Mouse (Mus musculus) hindbrain, embryonic 11.5 days (tissue): Measurements from ENCODE around the gene Nacc2. TPM values are rescaled to one million over a fixed set of nuclear protein-coding genes. Genes with fewer than 3 reads are reported as not detected.
A peak's percentile ranks its signal among the peaks of the same experiment; 100 is the strongest.

Experiments
- ATAC-seq: fragments of 200-750 bp; cut with Nextera tagmentation; 2 replicates; pipeline ENCODE4 v1.8.0; 2017; ENCODE audit warnings: mild to moderate bottlenecking, moderate TSS enrichment, moderate library complexity; ENCODE audit not compliant: low FRiP score
- DNase-seq: peaks from one replicate; pipeline ENCODE4 v3.0.0-alpha.2; 2015; ENCODE audit warnings: low spot score
- H3K27ac ChIP-seq: fragments of 300-500 bp; sonication (generic); 2 replicates; pipeline ENCODE4 v1.5.1; 2014; ENCODE audit warnings: mild to moderate bottlenecking, low read depth, low read length
- H3K27me3 ChIP-seq: fragments of 300-500 bp; sonication (generic); 2 replicates; pipeline ENCODE4 v1.6.1; 2014; ENCODE audit warnings: mild to moderate bottlenecking, low read length, moderate library complexity, mixed read lengths; ENCODE audit not compliant: control insufficient read depth, insufficient read depth
- H3K36me3 ChIP-seq: fragments of 300-500 bp; sonication (generic); 2 replicates; pipeline ENCODE4 v1.6.1; 2014; ENCODE audit warnings: mild to moderate bottlenecking, low read length, moderate library complexity, mixed read lengths; ENCODE audit not compliant: control insufficient read depth, insufficient read depth
- H3K4me1 ChIP-seq: fragments of 300-500 bp; sonication (generic); replicated peaks from 2 replicates; pipeline ENCODE4 v1.6.1; 2014; ENCODE audit warnings: low read length, mixed read lengths; ENCODE audit not compliant: control insufficient read depth, insufficient read depth
- H3K4me2 ChIP-seq: fragments of 300-500 bp; sonication (generic); replicated peaks from 2 replicates; pipeline ENCODE4 v1.6.1; 2014; ENCODE audit warnings: mild to moderate bottlenecking, low read depth, low read length
- H3K4me3 ChIP-seq: fragments of 300-500 bp; sonication (generic); 2 replicates; pipeline ENCODE4 v1.5.1; 2014; ENCODE audit warnings: low read depth, low read length
- H3K9ac ChIP-seq: fragments of 300-500 bp; sonication (generic); 2 replicates; pipeline ENCODE4 v1.6.1; 2014; ENCODE audit warnings: low read depth, low read length
- H3K9me3 ChIP-seq: fragments of 300-500 bp; sonication (generic); 2 replicates; pipeline ENCODE4 v1.6.1; 2016; ENCODE audit warnings: low read length; ENCODE audit not compliant: control insufficient read depth
- WGBS: fragments of 180-500 bp; shearing (Covaris S2); extraction: QIAGEN DNeasy Blood & Tissue Kit; methylation state at CpG from one replicate; pipeline ENCODE4 v1.1.7; 2014; 5-methylcytosine and 5-hydroxymethylcytosine counted together
- polyA plus RNA-seq: library from polyadenylated mRNA; unstranded; fragments of >200 nt; fragmentation: Nextera tagmentation; extraction: Ambion mirVana; gene quantifications from 2 replicates; pipeline ENCODE4 v1.2.1, GENCODE M21; 2014

Gene Nacc2
- polyA plus RNA-seq, 1 experiment from 2014 or later = 5.7 TPM

DNA sequence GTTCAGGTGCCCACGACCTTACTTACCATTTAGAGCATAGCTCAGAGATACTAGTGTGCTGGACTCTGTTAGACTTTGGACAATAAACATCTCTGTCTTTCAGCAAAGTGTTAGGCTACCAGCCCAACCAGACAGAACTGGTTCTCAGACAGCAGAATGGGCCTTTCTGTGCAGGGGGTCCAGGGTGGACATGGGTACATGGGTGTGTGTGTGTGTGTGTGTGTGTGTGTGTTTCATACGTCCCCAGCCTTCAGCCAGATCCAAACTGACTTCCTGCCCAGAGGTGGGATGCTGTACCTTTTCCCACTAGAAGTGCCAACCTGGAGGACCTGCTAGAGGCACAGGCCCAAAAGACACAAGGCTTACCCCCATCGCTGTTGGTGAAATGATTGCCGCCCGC is 23.8 kb downstream of the Nacc2 start:
- H3K4me2 ChIP-seq = no peak overlapping the region
- no peak overlapping the region for H3K27ac ChIP-seq
- no peaks in the 10 kb centered on the region for H3K27me3 ChIP-seq
- no peaks in the 10 kb centered on the region for H3K36me3 ChIP-seq
- no peak overlapping the region for H3K9ac ChIP-seq
- H3K9me3 ChIP-seq = no peaks in the 10 kb centered on the region
- DNase-seq (no peak), ATAC-seq (no peak)
- WGBS = 86% methylated on average over 5 of the region's 5 CpGs
- no peak overlapping the region for H3K4me3 ChIP-seq
- H3K4me1 ChIP-seq = no peaks in the 10 kb centered on the region

DNA sequence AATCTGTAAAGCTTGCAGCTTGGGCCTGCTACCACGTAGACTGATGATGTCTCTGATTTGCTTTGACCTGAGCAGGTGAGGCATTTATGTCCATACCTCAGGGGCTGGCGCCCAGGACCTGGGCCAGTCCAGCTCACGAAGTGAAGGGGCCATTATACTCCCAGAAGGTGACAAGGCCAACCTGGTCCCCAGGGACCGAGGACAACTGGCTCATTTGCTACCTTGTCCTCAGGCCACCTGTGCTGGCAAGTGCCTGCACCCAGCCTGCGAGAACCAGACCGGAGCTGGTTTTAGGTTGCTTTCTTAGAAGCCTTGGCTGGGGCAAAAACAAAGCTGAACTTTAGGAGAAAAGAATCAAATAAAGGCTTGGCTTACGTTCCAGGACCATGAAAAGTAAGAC is 29.1 kb downstream of the Nacc2 start:
- ATAC-seq (no peak), DNase-seq (no peak)
- 86% methylated on average over 7 of the region's 7 CpGs for WGBS
- Histone ChIP-seq H3K36me3 (no peaks in the 10 kb centered on the region), H3K9ac (no peak overlapping the region), H3K27ac (no peak overlapping the region), H3K27me3 (0 out of 2 replicates have a peak, but pooled peaks cover 2% of the 10 kb centered on the region), H3K4me1 (peaks cover 5% of the 10 kb centered on the region; the same call in 1 of the 2 replicates), H3K4me3 (no peak overlapping the region), H3K9me3 (no peaks in the 10 kb centered on the region), H3K4me2 (no peak overlapping the region)

DNA sequence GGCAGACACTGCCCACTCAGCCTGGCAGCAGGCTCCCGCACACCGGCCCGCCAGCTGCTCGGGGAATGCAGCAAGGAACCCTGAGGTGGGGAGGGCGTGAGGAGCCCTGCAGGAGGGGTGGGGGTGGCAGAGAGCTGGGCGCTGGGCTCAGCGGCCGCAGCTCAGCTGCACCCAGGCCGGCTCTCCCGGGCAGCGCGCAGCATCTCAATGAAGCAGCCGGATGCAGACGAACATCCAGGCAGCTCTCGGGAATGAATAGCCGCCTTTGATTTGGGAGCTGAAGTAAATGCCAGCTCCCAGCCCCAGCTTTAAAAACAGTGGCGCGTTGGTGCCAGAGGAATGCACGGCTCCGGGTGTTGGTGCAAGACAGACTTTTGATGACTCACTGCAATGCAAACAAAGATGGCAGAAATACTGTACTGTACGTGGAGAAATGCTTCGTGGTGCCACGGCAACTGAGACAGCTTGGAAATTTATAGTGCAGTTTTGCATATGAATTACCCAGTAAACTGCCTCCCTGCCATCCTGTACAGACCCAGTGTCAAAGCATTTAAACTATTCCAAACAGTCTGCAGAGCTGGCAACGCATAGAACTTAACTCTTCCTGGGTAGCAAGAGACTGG is 31.1 kb downstream of the Nacc2 start:
- peak overlapping the region; percentile 92 for H3K9ac ChIP-seq
- H3K4me1 ChIP-seq = peaks cover 5% of the 10 kb centered on the region; the same call in 1 of the 2 replicates
- WGBS = 1% methylated on average over 24 of the region's 24 CpGs
- no peaks in the 10 kb centered on the region for H3K36me3 ChIP-seq
- H3K4me2 ChIP-seq = peak overlapping the region; percentile 97
- no peaks in the 10 kb centered on the region for H3K9me3 ChIP-seq
- peak overlapping the region; percentile 58 for H3K27ac ChIP-seq
- 0 out of 2 replicates have a peak, but pooled peaks cover 2% of the 10 kb centered on the region for H3K27me3 ChIP-seq
- peak overlapping the region; percentile 73 for H3K4me3 ChIP-seq
- DNase-seq = peak; percentile 71
- ATAC-seq = peak; percentile 74

DNA sequence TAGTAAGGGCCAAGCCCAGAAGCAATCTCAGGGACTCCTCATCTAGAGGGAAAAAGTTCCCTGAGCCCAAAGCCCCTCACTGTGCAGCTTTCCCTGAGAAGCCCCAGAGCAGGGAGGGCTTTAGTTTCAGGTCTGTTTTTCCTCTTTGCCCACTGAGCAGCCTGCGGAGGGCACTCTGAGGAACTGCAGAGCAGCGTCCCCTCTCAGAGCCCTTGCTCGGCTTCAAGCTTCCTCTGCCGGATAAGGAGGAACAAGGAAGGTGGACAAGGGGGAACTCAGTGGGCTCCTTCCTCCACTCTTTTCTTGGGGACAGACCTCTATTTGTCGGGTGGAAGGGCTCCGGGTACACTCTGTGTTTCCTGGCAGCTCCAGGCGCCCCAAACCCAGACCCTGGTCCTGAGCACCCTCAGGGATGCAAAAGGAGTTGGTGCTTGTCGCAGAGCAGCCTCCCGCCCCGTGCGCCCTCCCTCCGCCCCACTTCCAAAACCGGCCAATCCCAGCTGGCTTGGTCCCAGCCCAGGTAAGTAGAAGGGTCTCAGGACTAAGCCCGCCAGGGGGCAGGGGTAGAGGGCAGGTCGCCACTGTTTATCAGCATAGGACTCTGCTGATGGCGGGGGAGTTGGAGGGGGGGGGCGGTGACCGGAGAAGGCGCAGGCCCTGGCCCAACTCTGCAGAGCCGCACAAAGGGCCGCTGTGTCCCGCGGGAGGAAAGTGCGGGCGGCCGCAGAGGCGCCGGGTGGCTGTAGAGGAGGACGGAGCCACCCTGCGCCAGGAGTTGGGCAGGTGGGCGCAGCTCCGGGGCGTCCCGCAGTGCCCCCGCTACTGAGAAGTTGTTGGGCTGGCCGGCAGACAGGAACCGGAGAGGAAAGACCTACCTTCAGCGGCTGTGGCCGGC is 31.9 kb downstream of the Nacc2 start:
- WGBS = under 1% methylated on average over 37 of the region's 39 CpGs
- Histone ChIP-seq H3K4me3 (peak overlapping the region; percentile 73), H3K4me1 (peaks cover 5% of the 10 kb centered on the region; the same call in 1 of the 2 replicates), H3K27ac (peak overlapping the region; percentile 58), H3K9ac (peak overlapping the region; percentile 92), H3K36me3 (no peaks in the 10 kb centered on the region), H3K4me2 (peak overlapping the region; percentile 97), H3K27me3 (0 out of 2 replicates have a peak, but pooled peaks cover 2% of the 10 kb centered on the region), H3K9me3 (no peaks in the 10 kb centered on the region)
- DNase-seq (no peak), ATAC-seq (peak; percentile 71)

DNA sequence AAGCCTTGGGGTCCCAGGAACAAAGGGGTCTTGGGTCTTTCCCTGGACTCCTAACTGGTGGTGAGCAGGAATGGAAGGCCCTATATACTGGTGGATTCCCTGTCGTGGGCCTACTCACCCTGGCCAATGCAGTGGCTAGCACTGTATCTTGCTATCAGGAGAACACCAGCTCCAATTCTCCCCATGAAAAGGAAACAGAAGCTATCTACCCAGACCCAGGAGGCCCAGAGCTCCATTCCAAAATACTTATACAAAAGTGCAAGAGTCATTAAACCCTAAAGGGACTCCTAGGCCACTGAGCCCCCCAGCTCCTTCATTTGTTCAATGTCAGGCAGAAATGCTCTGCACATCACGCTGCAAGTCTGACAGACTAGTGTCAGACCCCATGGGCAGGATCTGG is 34.0 kb downstream of the Nacc2 start:
- no peaks in the 10 kb centered on the region for H3K9me3 ChIP-seq
- H3K4me2 ChIP-seq = no peak overlapping the region
- no peak overlapping the region for H3K9ac ChIP-seq
- DNase-seq = no peak
- no peak for ATAC-seq
- H3K27me3 ChIP-seq = 0 out of 2 replicates have a peak, but pooled peaks cover 2% of the 10 kb centered on the region
- no peaks in the 10 kb centered on the region for H3K36me3 ChIP-seq
- WGBS = 95% methylated on average over 2 of the region's 2 CpGs
- peaks cover 5% of the 10 kb centered on the region; the same call in 1 of the 2 replicates for H3K4me1 ChIP-seq
- H3K4me3 ChIP-seq = no peak overlapping the region
- H3K27ac ChIP-seq = no peak overlapping the region

DNA sequence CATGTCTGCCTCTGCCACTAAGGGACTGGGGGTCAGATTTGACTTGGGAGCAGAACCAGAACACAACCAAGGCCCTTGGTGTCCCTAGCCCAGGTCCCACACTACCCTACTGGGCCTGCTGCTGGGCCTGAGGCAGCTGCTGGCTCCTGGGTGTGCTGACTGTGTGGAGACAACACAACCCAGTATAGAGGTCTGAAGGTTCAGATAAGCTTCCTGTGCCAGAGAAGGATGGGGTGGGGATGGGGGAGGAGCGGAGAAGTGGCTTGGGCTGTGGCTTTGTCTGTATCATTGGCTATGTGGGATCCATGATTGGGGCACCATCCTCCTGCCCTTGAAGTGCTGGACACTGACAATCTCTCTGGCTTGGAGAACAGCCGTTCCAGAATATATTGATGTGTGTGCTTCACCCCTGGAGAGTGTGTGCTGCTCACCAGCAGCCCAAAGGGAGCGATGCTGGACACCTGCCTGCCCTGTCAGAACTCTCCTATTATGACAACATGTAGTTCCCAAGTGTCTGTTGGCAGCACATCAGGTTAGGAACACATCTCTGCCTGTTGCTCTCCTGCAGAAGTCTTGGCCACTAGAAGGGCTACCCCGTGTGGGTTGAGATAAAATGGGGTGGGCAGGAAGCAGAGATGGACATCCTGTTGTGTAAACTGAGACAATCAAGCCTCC is 36.0 kb downstream of the Nacc2 start:
- no peak for ATAC-seq
- H3K27me3 ChIP-seq = 0 out of 2 replicates have a peak, but pooled peaks cover 2% of the 10 kb centered on the region
- DNase-seq = no peak
- no peaks in the 10 kb centered on the region for H3K9me3 ChIP-seq
- H3K9ac ChIP-seq = no peak overlapping the region
- no peaks in the 10 kb centered on the region for H3K36me3 ChIP-seq
- H3K27ac ChIP-seq = no peak overlapping the region
- peaks cover 5% of the 10 kb centered on the region; the same call in 1 of the 2 replicates for H3K4me1 ChIP-seq
- H3K4me2 ChIP-seq = no peak overlapping the region
- 85% methylated on average over 4 of the region's 4 CpGs for WGBS
- no peak overlapping the region for H3K4me3 ChIP-seq

DNA sequence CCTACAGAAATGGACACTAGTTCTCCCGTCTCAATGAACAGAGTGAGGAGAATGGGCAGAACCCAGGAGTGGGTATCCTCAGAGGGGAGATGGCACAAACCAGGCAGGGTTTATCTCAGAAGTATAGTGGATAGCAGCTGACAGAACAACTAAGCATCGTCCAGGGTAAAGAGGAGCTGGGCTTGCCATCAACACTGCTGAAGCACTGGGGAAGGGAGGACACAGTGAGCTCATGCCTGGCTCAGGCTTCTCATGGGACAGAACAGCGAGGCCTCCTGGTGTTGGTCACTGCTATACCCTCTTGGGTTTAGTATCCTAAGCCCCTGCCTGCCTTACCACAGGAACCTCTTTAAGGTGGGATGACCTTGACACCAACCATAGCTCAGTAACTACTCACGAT is 36.5 kb downstream of the Nacc2 start:
- Histone ChIP-seq H3K9me3 (no peaks in the 10 kb centered on the region), H3K27ac (no peak overlapping the region), H3K4me2 (no peak overlapping the region)

DNA sequence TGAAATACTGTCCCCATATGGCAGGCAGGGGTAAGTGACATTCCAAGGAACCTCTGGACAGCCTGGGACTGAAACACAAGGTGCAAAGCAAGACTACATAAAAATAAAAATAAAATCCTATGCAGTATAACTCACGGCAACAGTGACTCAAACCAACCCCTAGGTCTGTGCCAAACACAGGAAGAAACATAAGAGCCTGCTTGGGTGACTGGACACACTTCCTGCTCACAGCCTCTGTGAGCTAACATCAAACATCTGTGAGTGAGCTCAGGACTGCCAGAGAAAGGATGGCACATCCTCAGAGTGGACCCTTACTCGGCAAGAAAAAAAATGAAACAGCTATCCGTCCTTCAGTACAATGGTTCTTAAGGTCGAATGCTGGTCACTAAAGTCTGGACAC is 40.1 kb downstream of the Nacc2 start:
- H3K4me2 ChIP-seq = no peak overlapping the region
- H3K27me3 ChIP-seq = no peaks in the 10 kb centered on the region
- ATAC-seq (no peak), DNase-seq (no peak)
- no peak overlapping the region for H3K4me3 ChIP-seq
- WGBS = 76% methylated on average over 4 of the region's 4 CpGs
- no peaks in the 10 kb centered on the region for H3K4me1 ChIP-seq
- H3K27ac ChIP-seq = no peak overlapping the region
- no peaks in the 10 kb centered on the region for H3K36me3 ChIP-seq
- no peaks in the 10 kb centered on the region for H3K9me3 ChIP-seq
- H3K9ac ChIP-seq = no peak overlapping the region

More for the DNA sequence above, 36.5 kb downstream of the Nacc2 start:
- DNase-seq (no peak), ATAC-seq (no peak)
- Histone ChIP-seq H3K27me3 (0 out of 2 replicates have a peak, but pooled peaks cover 2% of the 10 kb centered on the region), H3K4me1 (peaks cover 5% of the 10 kb centered on the region; the same call in 1 of the 2 replicates), H3K36me3 (no peaks in the 10 kb centered on the region), H3K9ac (no peak overlapping the region), H3K4me3 (no peak overlapping the region)
- WGBS = 78% methylated on average over 4 of the region's 4 CpGs
